ENCODE assay signal across 8 mouse cellular contexts in genomic region chr12:3759419-3759818, GRCm38 (mm10). TPM values are rescaled to one million over a fixed set of nuclear protein-coding genes. Genes with fewer than 3 reads are reported as not detected.
DNase-seq lines count a peak whose midpoint lies in the region; ATAC-seq and TF ChIP-seq lines count a peak whose summit lies in the region.

No protein-coding gene starts in this region.

- no peak overlapping the region for H3K9ac ChIP-seq in intestine, embryonic 14.5 days (ENCODE audit: low read length)
- H3K9ac ChIP-seq in stomach, embryonic 15.5 days, result no peak overlapping the region
- no peak overlapping the region for H3K9ac ChIP-seq in forebrain, embryonic 13.5 days

- H3K27me3 ChIP-seq in intestine, embryonic 14.5 days (replicated peaks; ENCODE audit: control insufficient read depth, insufficient read depth, low read length), result no peaks in the 10 kb centered on the region
- no peaks in the 10 kb centered on the region for H3K27me3 ChIP-seq in stomach, embryonic 15.5 days (replicated peaks)
- no peaks in the 10 kb centered on the region for H3K27me3 ChIP-seq in forebrain, embryonic 13.5 days

- H3K36me3 ChIP-seq in intestine, embryonic 14.5 days (ENCODE audit: control insufficient read depth, insufficient read depth, low read length), result no peaks in the 10 kb centered on the region
- no peaks in the 10 kb centered on the region for H3K36me3 ChIP-seq in stomach, embryonic 15.5 days
- no peaks in the 10 kb centered on the region for H3K36me3 ChIP-seq in forebrain, embryonic 13.5 days (ENCODE audit: poor library complexity, severe bottlenecking)

- peak; percentile 100 for ATAC-seq in common myeloid progenitor, adult 5-6 weeks (replicated peaks; ENCODE audit: low read depth, poor library complexity, severe bottlenecking)
- ATAC-seq in intestine, embryonic 14.5 days (replicated peaks; ENCODE audit: low FRiP score, low TSS enrichment, low read depth), result peak; percentile 45; the same call in 1 of the 2 replicates
- peak; percentile 87 for ATAC-seq in stomach, embryonic 15.5 days (ENCODE audit: insufficient read depth, low FRiP score, low read depth)
- ATAC-seq in forebrain, embryonic 13.5 days, result no peak

- TF ChIP-seq POLR2A in lung, adult 2 months (IDR thresholded peaks at IDR 0.05; ENCODE audit: borderline replicate concordance, extremely low read depth, low read depth, low read length), result no peak

- 17% methylated on average over 4 of the region's 4 CpGs for WGBS in intestine, embryonic 14.5 days
- WGBS in lung, adult 2 months, result 7% methylated on average over 4 of the region's 4 CpGs
- 14% methylated on average over 4 of the region's 4 CpGs for WGBS in stomach, embryonic 15.5 days
- 67% methylated on average over 4 of the region's 4 CpGs for WGBS in forebrain, embryonic 13.5 days

- peaks cover 14% of the 10 kb centered on the region for H3K4me1 ChIP-seq in intestine, embryonic 14.5 days (replicated peaks; ENCODE audit: control insufficient read depth, insufficient read depth, low read length)
- H3K4me1 ChIP-seq in lung, adult 2 months (ENCODE audit: control insufficient read depth, insufficient read depth, low read length), result peaks cover 6% of the 10 kb centered on the region
- 0 out of 2 replicates have a peak, but pooled peaks cover 10% of the 10 kb centered on the region for H3K4me1 ChIP-seq in stomach, embryonic 15.5 days
- peaks cover 5% of the 10 kb centered on the region for H3K4me1 ChIP-seq in forebrain, embryonic 13.5 days

- peak overlapping the region; percentile 70 for H3K27ac ChIP-seq in intestine, embryonic 14.5 days (ENCODE audit: low read depth)
- H3K27ac ChIP-seq in stomach, embryonic 15.5 days, result peak overlapping the region; percentile 42
- H3K27ac ChIP-seq in forebrain, embryonic 13.5 days, result no peak overlapping the region

- DNase-seq in spleen, adult 18-20 months, result peak; percentile 57 to 61
- DNase-seq in spleen, adult 12 weeks (ENCODE audit: low spot score), result no peak
- DNase-seq in intestine, embryonic 14.5 days (ENCODE audit: low spot score), result no peak
- peak; percentile 34 for DNase-seq in lung, adult 2 months
- DNase-seq in left cerebral cortex, postnatal 25 days (ENCODE audit: low spot score in 2 of 2), result no peak

- H3K4me3 ChIP-seq in intestine, embryonic 14.5 days (ENCODE audit: low read depth, low read length), result no peak overlapping the region
- no peak overlapping the region for H3K4me3 ChIP-seq in lung, adult 2 months (replicated peaks; ENCODE audit: extremely low read depth, low read depth, low read length)
- H3K4me3 ChIP-seq in stomach, embryonic 15.5 days (replicated peaks), result no peak overlapping the region
- no peak overlapping the region for H3K4me3 ChIP-seq in forebrain, embryonic 13.5 days

- H3K4me2 ChIP-seq in intestine, embryonic 14.5 days (ENCODE audit: low read length), result peak overlapping the region; percentile 24
- H3K4me2 ChIP-seq in stomach, embryonic 15.5 days, result no peak overlapping the region
- no peak overlapping the region for H3K4me2 ChIP-seq in forebrain, embryonic 13.5 days

- H3K9me3 ChIP-seq in intestine, embryonic 14.5 days (ENCODE audit: control insufficient read depth, low read length), result no peaks in the 10 kb centered on the region
- H3K9me3 ChIP-seq in stomach, embryonic 15.5 days, result no peaks in the 10 kb centered on the region
- H3K9me3 ChIP-seq in forebrain, embryonic 13.5 days (replicated peaks), result no peaks in the 10 kb centered on the region

- TF ChIP-seq CTCF in lung, adult 2 months (IDR thresholded peaks at IDR 0.05; ENCODE audit: insufficient read depth, low read length), result peak; percentile 75

- intact Hi-C loops in left cerebral cortex, postnatal 25 days (cut with DNase I), result no loop called here

RNA-seq across cellular contexts. Expression of gene Dnmt3a, which starts 46.4 kb away (rescaled TPM):
- total RNA-seq in common myeloid progenitor, adult 5-6 weeks (2017), result 23.7 and 24.7 TPM in 2 replicates
- 63.4 and 69.3 TPM in 2 replicates for polyA plus RNA-seq in intestine, embryonic 14.5 days (2014; fragmentation: Nextera tagmentation; extraction: Ambion mirVana)
- 14.6 and 14.7 TPM in 2 replicates for polyA plus RNA-seq in lung, adult 2 months (2012; rRNA removed)
- 126 and 133 TPM in 2 replicates for polyA plus RNA-seq in stomach, embryonic 15.5 days (2015; fragmentation: Nextera tagmentation; extraction: Ambion mirVana)
- total RNA-seq in left cerebral cortex, postnatal 25 days (2021), result 100 to 1,000 TPM; 138 to 148 TPM
- 98.5 and 110 TPM in 2 replicates for polyA plus RNA-seq in forebrain, embryonic 13.5 days (2015; fragmentation: Nextera tagmentation; extraction: Ambion mirVana)

Comparison
In these comparisons a context has a peak if more than half of its experiments do, and no peak if none do; other contexts are left out.
1. DNase-seq: peak in spleen, adult 18-20 months (2 of 2) and lung, adult 2 months (single experiment); none in spleen, adult 12 weeks (single experiment), intestine, embryonic 14.5 days (single experiment) and left cerebral cortex, postnatal 25 days (0 of 2).